Mouse (Mus musculus) thymus, postnatal 36 days (tissue): ENCODE data around the gene Rpl7l1.
"Not testable (repeated sequence)": the region's sequence is repeated elsewhere in the genome, so short reads cannot be mapped to it uniquely, and the experiment has no call there.

Experiments used
- DNase-seq, 2 experiments: peaks; one replicate each; pipeline ENCODE4 v3.0.0; 2022; ENCODE audit warnings: mixed read lengths in 2 of 2

The Rpl7l1 gene

GRCm38 (mm10) chr17:46782341-46783221 is at the start of gene Rpl7l1:
Gene Rpl7l1, minus strand, starts transcription at chr17:46782672.
- DNase-seq = peak; percentile 90 to 92

DNA sequence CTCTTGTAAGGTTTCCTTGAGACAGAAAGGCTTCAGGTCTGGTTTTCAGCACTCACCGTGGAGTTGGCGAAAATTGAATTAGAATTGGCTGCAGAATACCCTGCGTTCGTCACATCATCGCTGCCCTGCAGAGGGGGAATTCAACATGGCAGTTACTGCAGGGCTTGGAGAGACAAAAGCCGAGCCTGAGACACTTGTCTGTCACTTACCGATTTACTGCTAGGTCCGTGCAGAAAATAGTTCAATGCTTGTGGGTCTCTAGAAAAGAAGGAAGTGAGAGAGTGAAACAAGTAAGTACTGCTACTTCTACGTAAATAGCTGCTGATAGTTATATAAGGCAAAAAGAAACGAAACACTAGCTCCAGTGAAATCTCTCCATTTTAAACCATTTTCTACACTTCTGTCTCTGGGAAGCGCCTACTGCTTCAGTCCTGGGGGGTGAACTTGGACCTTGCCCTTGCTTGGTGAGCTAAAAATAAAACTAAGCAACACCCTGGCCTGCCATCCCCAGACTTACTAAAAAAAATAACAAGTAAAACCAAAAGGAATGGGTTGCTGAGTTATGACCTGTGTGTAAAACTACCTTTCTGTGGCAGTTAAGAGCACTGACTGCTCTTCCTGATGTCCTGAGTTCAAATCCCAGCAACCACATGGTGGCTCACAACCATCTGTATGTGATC is 47.5 kb upstream of the Rpl7l1 start:
- peak; percentile 23 to 30 for DNase-seq

DNA sequence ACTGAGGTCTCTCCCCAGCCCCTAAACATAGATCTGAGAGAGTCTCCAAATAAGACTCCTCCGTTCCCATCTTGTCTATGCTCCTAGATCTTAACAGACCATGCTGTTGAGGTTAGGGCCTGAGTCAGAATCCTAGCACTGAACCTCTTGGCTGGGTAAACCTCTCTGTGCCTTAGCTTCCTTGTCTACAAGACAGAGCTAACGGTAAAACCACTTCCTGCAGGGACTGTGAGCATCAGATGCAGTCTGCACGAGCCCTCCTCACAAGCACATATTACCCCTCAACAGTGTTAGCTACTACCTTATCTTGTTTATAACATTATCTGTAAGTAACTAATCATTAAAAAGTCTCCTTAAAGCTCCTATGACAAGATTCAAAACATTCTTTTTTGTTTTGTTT is 46.5 kb upstream of the Rpl7l1 start:
- peak; percentile 50 to 71 for DNase-seq

DNA sequence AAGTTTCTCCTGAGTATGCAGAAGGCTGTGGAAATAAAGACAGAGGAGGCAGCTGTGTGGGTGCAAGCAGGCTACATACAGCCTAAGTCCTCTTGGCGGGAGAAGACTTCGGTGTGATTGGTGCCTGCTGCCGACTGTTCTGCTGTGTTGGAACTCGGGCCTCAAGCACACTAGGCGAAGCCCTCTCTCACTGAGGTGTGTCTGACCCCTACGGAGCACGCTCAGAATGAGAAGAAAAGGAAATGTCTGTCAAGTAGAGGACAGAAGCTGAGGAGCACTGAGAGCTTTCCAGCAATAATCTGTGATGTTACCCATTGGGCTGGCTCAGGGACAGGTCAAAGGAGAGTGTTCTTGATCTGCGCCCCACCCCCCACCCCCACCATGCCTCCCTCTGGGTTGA is 40.6 kb upstream of the Rpl7l1 start:
- no peak for DNase-seq

DNA sequence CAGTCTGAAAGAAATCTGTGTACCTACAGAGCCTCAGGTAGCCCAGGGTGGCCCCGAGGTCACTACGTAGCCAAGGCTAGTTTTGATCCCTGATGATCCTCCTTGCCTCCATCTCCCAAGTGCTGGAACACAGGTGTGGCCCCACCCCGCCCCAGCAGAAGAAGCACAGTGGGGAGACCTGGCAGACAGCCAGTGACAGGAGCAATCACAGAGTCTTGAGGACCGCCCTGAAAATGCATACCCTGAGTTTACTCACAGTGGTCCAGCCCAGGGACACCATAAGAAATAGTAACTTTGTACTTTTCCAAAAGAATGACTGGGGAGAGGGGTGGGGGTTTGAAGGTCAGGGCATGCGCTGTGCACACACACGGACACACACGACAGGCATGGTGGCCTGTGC is 38.2 kb upstream of the Rpl7l1 start:
- no peak for DNase-seq

DNA sequence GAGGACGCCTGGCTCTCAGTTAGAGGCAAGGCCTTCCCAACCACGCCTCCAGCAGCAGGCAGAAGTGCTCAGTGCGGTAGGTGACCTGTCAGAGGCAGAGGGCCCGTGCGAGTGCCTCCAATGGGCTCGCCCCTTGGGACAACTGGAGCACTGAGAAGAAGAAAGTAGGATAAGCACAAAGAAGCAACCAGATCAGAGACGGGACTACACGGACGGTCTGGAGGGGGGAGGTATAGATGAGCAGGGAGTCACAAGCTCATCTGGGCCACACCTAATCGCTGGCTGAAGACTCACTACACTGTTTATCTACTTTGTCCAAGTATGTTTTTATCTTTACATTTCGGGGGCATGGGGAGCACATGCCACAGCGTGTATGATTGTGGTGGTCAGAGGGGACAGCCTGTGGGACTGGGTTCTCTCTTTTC is 35.3 kb upstream of the Rpl7l1 start:
- DNase-seq = no peak

GRCm38 (mm10) chr17:46816306-46816705 is 33.8 kb upstream of the Rpl7l1 start:
- DNase-seq = no peak

- DNase-seq = no peak
These were observed 32.0 kb upstream of the Rpl7l1 start for GRCm38 (mm10) chr17:46814497-46814896.

- no peak for DNase-seq
These were observed 31.2 kb upstream of the Rpl7l1 start for GRCm38 (mm10) chr17:46813637-46814036.

- no peak for DNase-seq
These were observed 30.0 kb upstream of the Rpl7l1 start for GRCm38 (mm10) chr17:46812442-46812841.

DNA sequence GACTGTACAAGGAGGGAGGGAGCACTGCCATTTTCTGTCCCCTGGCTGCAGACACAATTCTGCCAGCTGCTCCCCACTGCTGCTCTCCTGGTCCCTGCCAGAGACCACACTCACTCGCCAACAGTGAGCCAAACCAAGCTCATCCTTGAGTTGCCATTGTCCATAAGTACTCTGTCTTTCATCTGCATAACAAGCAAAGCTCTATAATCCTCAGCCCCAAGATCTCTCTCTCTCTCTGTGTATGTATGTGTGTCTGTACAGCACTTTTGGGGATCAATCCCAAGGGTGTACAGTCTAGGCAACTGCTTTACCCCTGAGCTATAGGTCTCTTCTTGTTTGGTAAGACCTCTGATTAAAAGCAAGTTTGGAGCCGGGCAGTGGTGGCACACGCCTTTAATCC is 28.2 kb upstream of the Rpl7l1 start:
- DNase-seq = no peak

DNA sequence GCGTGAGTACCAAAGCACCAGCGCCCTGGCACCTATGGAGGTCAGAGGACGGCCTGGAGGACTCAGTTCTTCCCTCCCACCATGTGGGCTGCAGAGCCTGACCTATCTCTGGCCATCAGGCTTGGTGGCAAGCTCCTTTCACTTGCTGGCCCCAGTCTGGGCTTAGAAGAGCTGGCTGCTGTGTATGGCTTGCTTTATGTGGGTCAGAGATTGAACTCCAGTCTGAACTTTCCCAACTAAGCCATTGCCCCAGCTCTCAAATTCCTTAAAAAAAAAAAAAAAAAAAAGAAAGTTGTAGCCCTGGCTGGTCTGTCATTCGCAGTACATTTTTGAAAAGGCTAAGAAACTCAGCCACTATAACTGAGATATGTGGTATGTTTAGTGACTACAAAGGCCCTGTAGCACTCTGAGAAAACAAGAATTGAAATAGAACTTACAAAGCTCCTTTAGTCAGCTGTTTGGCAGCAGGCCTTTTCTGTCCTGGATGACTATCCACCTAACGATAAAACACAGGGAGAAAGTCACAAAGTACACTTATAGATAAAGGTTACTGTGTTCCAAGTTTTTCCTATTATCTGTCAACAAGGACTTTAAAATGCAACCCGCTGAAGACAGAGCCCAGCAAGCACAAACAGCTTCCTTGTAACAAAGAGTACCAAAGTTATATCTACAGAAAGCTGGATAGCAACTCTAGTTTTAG is 26.8 kb upstream of the Rpl7l1 start:
- no peak for DNase-seq

DNA sequence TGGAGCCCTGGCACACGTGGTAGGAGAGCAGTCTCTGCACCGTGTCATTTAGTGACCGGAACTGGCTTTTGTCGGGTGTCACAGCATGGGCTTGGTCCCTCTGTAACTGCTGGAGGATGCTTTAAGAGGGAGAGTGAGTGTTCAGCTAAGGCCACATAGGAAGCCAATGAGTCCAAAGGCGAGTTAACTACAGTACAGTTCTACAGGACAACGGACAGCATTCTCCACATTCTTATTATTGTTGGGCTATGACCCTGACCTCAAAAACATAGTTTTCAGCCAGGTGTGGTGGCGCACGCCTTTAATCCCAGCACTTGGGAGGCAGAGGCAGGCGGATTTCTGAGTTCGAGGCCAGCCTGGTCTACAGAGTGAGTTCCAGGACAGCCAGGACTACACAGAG is 25.9 kb upstream of the Rpl7l1 start:
- no peak for DNase-seq

- no peak for DNase-seq
These were observed 19.3 kb upstream of the Rpl7l1 start for GRCm38 (mm10) chr17:46801761-46802160.

GRCm38 (mm10) chr17:46799680-46800079 is 17.2 kb upstream of the Rpl7l1 start:
- no peak for DNase-seq

GRCm38 (mm10) chr17:46797386-46797785 is 14.9 kb upstream of the Rpl7l1 start:
- no peak for DNase-seq

GRCm38 (mm10) chr17:46796743-46797142 is 14.3 kb upstream of the Rpl7l1 start:
- no peak for DNase-seq

DNA sequence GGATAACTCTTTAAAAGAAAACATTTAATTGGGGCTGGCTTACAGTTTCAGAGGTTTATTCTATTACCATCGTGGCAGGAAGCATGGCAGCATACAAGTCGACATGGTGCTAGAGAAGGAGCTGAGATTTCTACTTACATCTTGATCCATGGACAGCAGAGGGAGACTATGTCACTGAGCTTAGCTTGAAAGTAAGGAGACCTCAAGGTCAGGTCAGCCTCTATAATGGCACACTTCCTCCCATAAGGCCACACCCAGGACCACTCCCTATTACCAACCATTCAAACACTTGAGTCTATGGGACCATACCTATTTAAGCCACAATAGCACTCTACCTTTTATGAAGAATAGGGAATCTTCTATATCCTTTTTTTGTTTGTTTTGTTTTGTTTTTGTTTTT is 10.5 kb upstream of the Rpl7l1 start:
- DNase-seq = no peak

DNA sequence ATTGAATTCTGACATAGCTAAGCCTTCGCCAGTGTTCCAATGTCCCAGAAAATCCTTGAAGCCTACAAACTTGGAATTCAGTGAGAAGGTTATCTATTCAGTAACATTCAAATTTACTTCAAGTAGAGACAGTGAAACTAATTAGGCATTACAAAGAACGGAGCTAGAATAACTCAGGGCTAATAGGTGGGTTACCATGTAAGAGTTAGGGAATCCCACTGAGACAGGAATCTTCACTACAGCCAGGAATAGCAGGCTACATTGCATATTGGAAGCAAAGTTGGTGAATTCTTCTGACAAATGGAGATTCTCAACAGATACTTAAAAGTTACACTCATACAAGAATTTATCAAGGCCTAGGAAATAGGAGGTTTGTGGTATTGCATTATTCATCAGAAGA is 5.5 kb upstream of the Rpl7l1 start:
- DNase-seq = not testable (repeated sequence)

DNA sequence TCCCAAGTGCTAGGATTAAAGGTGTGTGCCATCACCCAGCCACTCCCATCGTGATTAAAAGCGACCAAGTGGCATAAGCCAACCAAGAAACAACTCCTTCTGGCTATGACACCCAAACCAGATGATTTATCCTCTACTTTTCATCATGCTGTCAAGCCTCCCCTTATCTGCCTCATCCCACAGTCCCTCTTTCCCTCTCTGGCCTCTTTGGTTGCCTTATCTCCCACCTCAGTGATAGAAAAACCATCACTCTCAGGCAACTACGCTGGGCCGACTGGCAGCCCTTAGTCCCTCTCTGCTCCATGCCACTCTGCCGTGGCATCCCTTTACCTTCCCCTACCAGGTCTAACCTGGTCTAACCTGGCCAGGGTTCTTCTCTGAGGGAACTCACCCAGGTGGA is 4.5 kb upstream of the Rpl7l1 start:
- DNase-seq = no peak

GRCm38 (mm10) chr17:46783222-46783565 is 722 bp upstream of the Rpl7l1 start:
- DNase-seq = no peak

GRCm38 (mm10) chr17:46781876-46782275 is 596 bp downstream of the Rpl7l1 start:
- no peak for DNase-seq

DNA sequence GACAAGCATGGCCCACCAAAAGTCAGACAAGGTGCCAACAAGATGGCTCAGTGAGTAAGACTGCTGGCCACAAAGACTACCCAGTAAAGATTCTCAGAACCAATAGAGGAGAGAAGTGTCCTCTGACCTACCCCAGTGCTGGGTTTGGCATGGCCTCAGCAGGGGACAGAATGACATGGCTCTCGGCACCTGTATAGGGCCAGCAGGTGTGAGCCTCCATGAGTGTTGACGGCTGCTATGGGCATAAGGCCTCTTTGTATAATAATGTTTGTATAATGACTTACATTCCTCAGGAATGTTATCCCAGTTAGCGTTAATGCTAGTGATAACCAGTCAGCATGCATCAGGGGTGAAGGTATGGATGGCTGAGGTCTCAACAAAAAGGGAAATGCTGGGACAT is 6.4 kb downstream of the Rpl7l1 start:
- DNase-seq = no peak

GRCm38 (mm10) chr17:46775070-46775469 is 7.4 kb downstream of the Rpl7l1 start:
- DNase-seq = no peak
